Mouse (Mus musculus) left cerebral cortex, postnatal 14 days (tissue): ENCODE data around the gene Rab5b. TPM values are rescaled to one million over a fixed set of nuclear protein-coding genes. Genes with fewer than 3 reads are reported as not detected.

ENCODE experiments used
- DNase-seq, 2 experiments: peaks; one replicate each; pipeline ENCODE4 v3.0.0; 2021 to 2022; ENCODE audit warnings: low spot score in 2 of 2, mixed read lengths in 1 of 2
- intact Hi-C: fragments of 180-260 bp; cut with DNase I; formaldehyde crosslinking; loops from one replicate; pipeline ENCODE4 v1.15.1; 2025
- total RNA-seq, 2 experiments: library from RNA; stranded (reverse); gene quantifications; 2 replicates each; pipeline ENCODE4 v1.2.3; 2021

Gene Rab5b
- total RNA-seq, 2 experiments from 2014 or later, result 117 to 123 TPM

- DNase-seq, result no peak
- intact Hi-C loops, result no loop called here
These were observed 6.4 kb upstream of the Rab5b start for GRCm38 (mm10) chr10:128702328-128703007.

- intact Hi-C loops, result no loop called here
- DNase-seq, result no peak
These were observed 4.6 kb upstream of the Rab5b start for GRCm38 (mm10) chr10:128700712-128701111.

GRCm38 (mm10) chr10:128699611-128700010 lies 3.5 kb upstream of the Rab5b start:
- no peak for DNase-seq
- intact Hi-C loops, result loop anchor here (5.0 kb wide), 1 partner anchor 48 kb away; the partner anchor contains the start of gene Pym1

- intact Hi-C loops, result loop anchor here (5.0 kb wide), 1 partner anchor 48 kb away; the partner anchor contains the start of gene Pym1
- DNase-seq, result no peak
These were observed 2.9 kb upstream of the Rab5b start for GRCm38 (mm10) chr10:128699006-128699405.

GRCm38 (mm10) chr10:128697072-128697725 lies 1.1 kb upstream of the Rab5b start:
- no peak for DNase-seq
- intact Hi-C loops, result loop anchor here (5.0 kb wide), 1 partner anchor 50 kb away; the partner anchor contains the start of gene Pym1

- no peak for DNase-seq
- intact Hi-C loops, result loop anchor here (5.0 kb wide), 1 partner anchor 52 kb away; the partner anchor contains the start of gene Pym1
These were observed 563 bp downstream of the Rab5b start for GRCm38 (mm10) chr10:128695411-128695991.

GRCm38 (mm10) chr10:128674469-128675008 lies 21.5 kb downstream of the Rab5b start:
- peak in 1 of 2 experiments; percentile 34 for DNase-seq
- intact Hi-C loops, result loop anchor here (5.0 kb wide), 1 partner anchor 107 kb away; the partner anchor contains the start of gene Pa2g4

- intact Hi-C loops, result loop anchor here (2.0 to 5.0 kb wide), 2 partner anchors 47 to 107 kb away; partner anchors contain the start of genes Pa2g4 and Rps26
- peak; percentile 65 to 84 for DNase-seq
These were observed 22.1 kb downstream of the Rab5b start, which contains the start of gene Suox for GRCm38 (mm10) chr10:128673763-128674468. TSS of gene Suox (minus strand) at chr10:128674073.

- DNase-seq, result no peak
- intact Hi-C loops, result loop anchor here (5.0 kb wide), 1 partner anchor 104 kb away; the partner anchor contains the start of gene Pa2g4
These were observed 24.9 kb downstream of the Rab5b start for GRCm38 (mm10) chr10:128671148-128671547.

- DNase-seq, result peak; percentile 37 to 71
- intact Hi-C loops, result no loop called here
These were observed 27.0 kb downstream of the Rab5b start for GRCm38 (mm10) chr10:128668790-128669672.

GRCm38 (mm10) chr10:128665806-128666205 lies 30.3 kb downstream of the Rab5b start:
- no peak for DNase-seq
- intact Hi-C loops, result no loop called here

GRCm38 (mm10) chr10:128665307-128665706 lies 30.8 kb downstream of the Rab5b start:
- DNase-seq, result no peak
- intact Hi-C loops, result no loop called here

- intact Hi-C loops, result no loop called here
- DNase-seq, result no peak
These were observed 31.3 kb downstream of the Rab5b start for GRCm38 (mm10) chr10:128664808-128665207.

- DNase-seq, result no peak
- intact Hi-C loops, result no loop called here
These were observed 32.4 kb downstream of the Rab5b start for GRCm38 (mm10) chr10:128663441-128664220.

- intact Hi-C loops, result no loop called here
- DNase-seq, result no peak
These were observed 33.6 kb downstream of the Rab5b start for GRCm38 (mm10) chr10:128662465-128662864.

GRCm38 (mm10) chr10:128659490-128659889 lies 36.6 kb downstream of the Rab5b start:
- intact Hi-C loops, result no loop called here
- DNase-seq, result no peak

GRCm38 (mm10) chr10:128657844-128658243 lies 38.2 kb downstream of the Rab5b start:
- intact Hi-C loops, result no loop called here
- no peak for DNase-seq
